Mouse (Mus musculus): ENCODE data around the gene Slc20a1.

The Slc20a1 gene

DNA sequence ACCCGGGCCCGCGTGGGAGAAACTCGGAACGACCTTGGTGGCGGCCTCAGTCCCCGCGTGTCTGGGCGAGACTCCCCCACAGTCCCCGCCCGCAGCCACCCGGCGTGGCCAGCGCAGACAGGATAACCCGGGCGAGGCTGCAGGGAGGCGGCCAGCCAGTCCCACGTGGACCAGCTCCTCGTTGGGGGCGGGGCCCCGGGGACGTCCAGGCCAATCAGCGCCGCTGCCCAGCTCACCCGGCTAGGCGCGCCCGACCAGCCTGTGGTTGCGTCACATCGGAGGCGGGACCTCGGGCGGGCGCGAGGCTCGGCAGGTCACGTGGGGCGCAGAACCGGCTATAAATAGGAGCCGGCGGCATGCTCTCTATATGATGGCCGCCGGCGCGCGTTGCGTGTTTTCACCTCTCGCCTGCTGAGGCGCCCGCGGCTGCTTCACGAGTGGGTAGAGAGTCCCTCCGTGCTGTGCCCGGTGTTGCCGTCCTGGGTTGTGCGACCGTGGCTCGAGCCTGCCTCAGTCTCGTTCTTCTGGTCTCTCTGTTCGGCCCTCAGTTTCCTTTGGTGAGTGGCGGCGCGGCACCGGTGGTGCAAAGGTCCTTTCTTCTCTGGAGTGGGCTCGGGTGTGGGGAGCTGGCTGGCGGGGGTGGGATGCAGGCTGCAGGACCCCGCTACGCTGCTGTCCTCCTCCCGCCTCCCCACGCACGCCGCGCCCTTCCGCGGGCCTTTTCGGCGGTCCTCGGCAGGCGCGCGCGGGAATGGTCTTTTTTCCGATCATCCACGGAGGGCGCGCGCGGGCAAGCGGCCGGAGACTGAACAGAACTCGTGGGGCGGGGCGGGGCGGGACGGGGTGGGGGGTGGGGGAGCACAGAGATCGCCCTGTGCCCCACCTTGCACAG, at the start of gene Slc20a1:
TSS of gene Slc20a1 (plus strand) at position 329 of the 892 bp plus-strand sequence.
- no peaks in the 10 kb centered on the region for H3K27me3 ChIP-seq (ENCODE audit: control insufficient read depth, insufficient read depth, low read length, poor library complexity, severe bottlenecking)
- DNase-seq (ENCODE audit: low read depth, low spot score): peak; percentile 99

DNA sequence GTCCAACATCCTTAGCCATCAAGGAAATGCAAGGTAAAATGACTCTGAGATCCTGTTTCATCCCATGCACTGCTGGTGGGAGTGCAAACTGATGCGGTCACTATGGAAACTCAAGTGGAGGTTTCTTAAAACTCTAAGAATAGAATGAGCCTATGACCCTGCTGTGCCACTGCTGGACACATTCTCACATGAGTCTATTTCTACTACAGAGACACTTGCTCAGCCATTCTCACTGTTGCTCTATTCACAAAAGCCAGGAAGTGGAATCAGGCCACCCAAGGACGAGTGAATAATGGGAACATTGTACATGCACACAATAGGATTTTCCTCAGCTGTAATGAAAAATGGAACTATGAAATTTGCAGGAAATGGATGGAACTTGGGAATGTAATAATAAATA, 49.7 kb upstream of the Slc20a1 start:
- DNase-seq (ENCODE audit: low read depth, low spot score): no peak
- Histone ChIP-seq H3K36me3 (ENCODE audit: control insufficient read depth, insufficient read depth, low read length, poor library complexity, severe bottlenecking) (no peaks in the 10 kb centered on the region), H3K27me3 (ENCODE audit: control insufficient read depth, insufficient read depth, low read length, poor library complexity, severe bottlenecking) (no peaks in the 10 kb centered on the region)

More for the DNA sequence above, at the start of gene Slc20a1:
- H3K36me3 ChIP-seq (ENCODE audit: control insufficient read depth, insufficient read depth, low read length, poor library complexity, severe bottlenecking): peaks cover 1% of the 10 kb centered on the region; the same call in 1 of the 2 replicates

DNA sequence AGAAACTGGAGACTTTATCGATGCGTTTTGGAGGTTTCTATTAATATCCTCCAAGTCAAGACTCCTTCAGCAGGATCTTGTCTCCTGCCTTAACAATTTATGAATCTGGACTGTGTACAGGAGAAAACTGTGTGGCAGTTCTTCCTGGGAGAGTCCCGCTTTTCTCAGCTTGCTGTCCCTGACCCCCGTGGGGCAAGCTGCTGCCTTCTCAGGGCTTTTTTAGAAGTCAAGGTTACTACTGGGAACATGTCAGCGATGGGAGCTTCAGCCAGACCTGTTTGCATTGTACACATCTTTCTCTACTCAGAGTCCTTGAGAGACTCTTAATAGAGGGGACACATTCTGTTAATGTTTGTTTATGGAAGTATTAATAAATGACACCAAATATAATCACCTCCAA, 48.2 kb upstream of the Slc20a1 start:
- DNase-seq (ENCODE audit: low read depth, low spot score): no peak
- no peaks in the 10 kb centered on the region for H3K36me3 ChIP-seq (ENCODE audit: control insufficient read depth, insufficient read depth, low read length, poor library complexity, severe bottlenecking)
- no peaks in the 10 kb centered on the region for H3K27me3 ChIP-seq (ENCODE audit: control insufficient read depth, insufficient read depth, low read length, poor library complexity, severe bottlenecking)

DNA sequence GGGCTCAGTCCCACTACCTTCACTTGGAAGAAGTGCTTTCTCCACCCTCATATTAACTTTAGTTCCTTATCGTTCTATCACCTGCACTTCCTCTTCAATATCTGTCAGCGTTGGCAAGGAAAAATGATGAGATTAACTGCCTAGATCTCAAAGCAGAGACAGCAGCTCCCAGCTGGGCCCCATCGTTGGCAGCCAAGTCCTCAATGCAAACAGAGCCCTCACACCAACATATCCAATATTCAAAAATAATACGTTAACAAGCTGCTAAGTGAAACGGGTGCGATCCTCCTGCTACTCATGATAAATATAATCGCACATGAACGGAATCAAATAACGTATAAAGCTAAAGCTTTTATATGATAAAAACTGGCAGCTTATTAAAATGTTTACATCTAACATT, 47.5 kb upstream of the Slc20a1 start:
- H3K27me3 ChIP-seq (ENCODE audit: control insufficient read depth, insufficient read depth, low read length, poor library complexity, severe bottlenecking): no peaks in the 10 kb centered on the region
- H3K36me3 ChIP-seq (ENCODE audit: control insufficient read depth, insufficient read depth, low read length, poor library complexity, severe bottlenecking): no peaks in the 10 kb centered on the region
- DNase-seq (ENCODE audit: low read depth, low spot score): no peak

DNA sequence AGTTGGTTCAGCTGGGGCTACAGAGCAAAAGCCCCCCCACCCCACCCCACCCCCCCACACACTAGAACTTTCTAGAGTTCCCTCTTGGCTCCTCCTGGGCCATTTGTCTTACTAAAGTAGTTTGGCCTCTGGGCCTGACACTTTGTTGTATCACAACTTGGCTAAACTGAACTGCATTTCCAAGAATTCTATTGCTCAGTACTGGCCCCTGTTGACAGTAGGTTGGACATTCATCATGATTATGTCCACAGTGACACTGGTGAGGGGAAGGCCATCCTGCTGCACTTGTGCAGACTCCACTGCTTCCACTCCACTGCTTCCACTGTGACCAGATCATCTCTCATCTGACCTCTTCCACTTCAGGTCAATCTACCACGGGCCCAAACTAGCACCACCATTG, 45.8 kb upstream of the Slc20a1 start:
- Histone ChIP-seq H3K27me3 (ENCODE audit: control insufficient read depth, insufficient read depth, low read length, poor library complexity, severe bottlenecking) (no peaks in the 10 kb centered on the region), H3K36me3 (ENCODE audit: control insufficient read depth, insufficient read depth, low read length, poor library complexity, severe bottlenecking) (no peaks in the 10 kb centered on the region)
- DNase-seq (ENCODE audit: low read depth, low spot score): no peak

DNA sequence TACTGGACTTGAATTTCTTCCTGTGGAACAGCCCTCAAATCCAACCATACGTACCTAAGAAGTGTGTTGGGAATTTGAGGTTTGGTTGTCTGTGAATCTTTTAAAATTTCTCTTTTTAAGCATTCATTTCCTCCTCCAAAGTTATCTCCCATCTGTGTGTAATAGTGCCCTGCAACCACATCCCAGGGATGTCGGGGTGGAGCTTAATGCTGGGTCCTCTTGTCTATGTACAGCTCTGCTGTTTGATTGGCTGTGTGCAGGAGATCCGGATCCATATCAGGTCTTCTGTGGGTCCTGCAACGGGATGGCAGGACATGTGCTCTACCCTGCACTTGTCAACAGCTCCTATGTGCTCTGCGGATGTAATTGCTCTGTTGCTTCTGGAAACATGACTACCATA, 33.7 kb upstream of the Slc20a1 start:
- DNase-seq (ENCODE audit: low read depth, low spot score): no peak
- no peaks in the 10 kb centered on the region; the same call in 1 of the 2 replicates for H3K27me3 ChIP-seq (ENCODE audit: control insufficient read depth, insufficient read depth, low read length, poor library complexity, severe bottlenecking)
- no peaks in the 10 kb centered on the region for H3K36me3 ChIP-seq (ENCODE audit: control insufficient read depth, insufficient read depth, low read length, poor library complexity, severe bottlenecking)

DNA sequence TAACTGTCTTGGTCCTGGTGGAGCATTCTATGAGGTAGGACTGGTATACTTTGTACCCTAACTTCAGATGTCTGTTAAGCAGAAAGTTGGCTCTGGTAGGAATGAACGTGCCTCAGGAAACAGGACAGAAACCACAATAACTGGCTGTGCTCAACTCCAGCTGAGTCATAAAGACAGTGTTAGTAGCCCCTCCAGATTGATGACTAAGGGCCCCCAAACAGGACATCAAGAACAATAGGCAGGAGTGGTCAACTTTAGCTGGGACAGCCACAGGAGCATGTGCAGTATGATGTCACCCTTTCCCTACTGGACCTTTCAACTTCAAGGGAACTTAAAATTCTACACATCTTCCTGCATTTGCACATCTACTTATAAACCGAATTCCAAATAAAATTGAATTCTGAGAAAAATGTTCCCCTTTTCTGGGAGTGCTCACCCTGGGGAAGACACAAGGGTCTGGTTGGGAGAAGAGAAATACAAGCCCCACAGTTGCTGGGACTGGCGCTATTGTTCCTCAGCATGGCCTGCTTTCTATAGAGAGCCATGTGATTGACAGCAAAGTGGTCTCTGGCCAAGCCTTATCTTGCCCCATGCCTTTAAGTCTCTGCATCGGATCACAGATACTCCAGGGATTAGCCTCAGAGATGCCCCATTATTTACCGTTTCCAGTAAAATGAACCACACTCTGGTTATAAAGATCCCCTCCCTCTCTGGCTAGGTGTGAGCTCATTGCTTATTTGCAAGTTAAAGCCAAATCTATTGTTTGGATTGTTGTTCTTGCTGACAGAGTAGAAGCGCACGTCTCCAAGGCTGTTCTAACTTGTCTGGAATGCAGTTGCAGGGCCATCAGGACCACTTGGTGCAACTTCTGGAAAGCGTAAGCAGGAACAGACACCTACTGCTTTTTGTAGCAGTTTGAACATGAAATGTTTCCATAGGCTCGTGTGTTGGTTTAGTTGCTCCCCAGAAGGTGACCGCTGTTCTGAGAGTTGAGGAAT, 31.8 kb upstream of the Slc20a1 start:
- Histone ChIP-seq H3K36me3 (ENCODE audit: control insufficient read depth, insufficient read depth, low read length, poor library complexity, severe bottlenecking) (no peaks in the 10 kb centered on the region), H3K27me3 (ENCODE audit: control insufficient read depth, insufficient read depth, low read length, poor library complexity, severe bottlenecking) (no peaks in the 10 kb centered on the region)
- no peak for DNase-seq (ENCODE audit: low read depth, low spot score)

DNA sequence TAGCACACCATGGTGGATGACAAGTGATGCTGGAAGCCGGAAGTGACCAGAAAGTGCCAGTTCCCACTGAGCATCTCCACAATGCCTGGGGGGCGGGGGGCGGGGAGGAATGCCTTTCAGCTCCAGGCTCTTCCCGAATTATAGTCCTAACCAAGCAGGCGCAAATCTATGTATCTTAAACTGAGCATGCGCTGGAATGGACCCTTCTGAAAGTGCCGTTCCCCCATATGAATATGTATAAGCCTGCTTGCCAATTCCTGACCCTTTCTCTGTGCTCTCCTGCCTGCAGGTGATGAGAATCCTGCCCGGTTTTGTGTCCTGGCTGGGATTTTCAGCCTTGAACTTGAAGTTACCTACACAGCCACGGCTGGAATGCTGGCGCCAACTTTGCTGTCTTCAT, 25.2 kb upstream of the Slc20a1 start:
- DNase-seq (ENCODE audit: low read depth, low spot score): no peak
- Histone ChIP-seq H3K27me3 (ENCODE audit: control insufficient read depth, insufficient read depth, low read length, poor library complexity, severe bottlenecking) (no peaks in the 10 kb centered on the region), H3K36me3 (ENCODE audit: control insufficient read depth, insufficient read depth, low read length, poor library complexity, severe bottlenecking) (no peaks in the 10 kb centered on the region)

DNA sequence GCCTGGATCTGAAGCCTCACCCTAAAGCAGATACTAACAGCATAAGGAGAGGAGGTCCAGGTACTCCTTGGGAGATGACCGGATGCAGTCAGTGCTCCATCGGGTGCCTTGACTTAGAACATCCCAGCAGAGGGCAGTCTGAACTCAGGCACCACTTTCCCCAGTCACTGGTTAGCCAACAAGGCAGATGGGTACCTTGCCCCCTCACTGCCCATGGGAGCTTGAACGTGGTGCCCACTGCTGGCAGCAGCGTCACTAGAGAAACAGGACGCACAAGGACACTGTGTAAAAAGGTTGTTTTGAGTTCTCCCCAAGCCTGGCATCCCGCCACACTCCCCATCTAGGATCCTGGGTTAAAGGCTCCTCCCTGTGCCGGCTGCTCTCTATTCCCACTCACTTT, 24.1 kb upstream of the Slc20a1 start:
- no peaks in the 10 kb centered on the region for H3K36me3 ChIP-seq (ENCODE audit: control insufficient read depth, insufficient read depth, low read length, poor library complexity, severe bottlenecking)
- DNase-seq (ENCODE audit: low read depth, low spot score): peak; percentile 74
- no peaks in the 10 kb centered on the region for H3K27me3 ChIP-seq (ENCODE audit: control insufficient read depth, insufficient read depth, low read length, poor library complexity, severe bottlenecking)

DNA sequence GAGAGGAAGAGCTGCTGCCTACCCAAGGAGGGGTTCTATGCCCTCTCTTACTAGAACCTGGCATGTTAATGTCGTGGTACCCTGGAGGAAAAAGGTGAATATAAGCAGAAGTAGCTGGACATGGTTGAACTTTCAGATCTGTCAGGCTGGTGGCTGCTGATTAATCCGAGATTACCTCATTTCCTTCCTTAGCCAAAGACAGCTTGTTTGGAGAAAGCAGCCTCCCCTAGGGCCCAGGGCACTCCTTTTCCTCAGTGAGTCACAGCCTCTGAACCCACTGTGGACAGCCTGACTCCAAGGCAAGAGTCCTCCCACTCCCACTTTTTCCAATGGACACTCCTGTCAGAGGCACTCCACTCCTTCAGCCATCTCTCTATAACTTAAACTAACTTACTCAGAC, 22.9 kb upstream of the Slc20a1 start:
- H3K36me3 ChIP-seq (ENCODE audit: control insufficient read depth, insufficient read depth, low read length, poor library complexity, severe bottlenecking): no peaks in the 10 kb centered on the region
- H3K27me3 ChIP-seq (ENCODE audit: control insufficient read depth, insufficient read depth, low read length, poor library complexity, severe bottlenecking): no peaks in the 10 kb centered on the region
- DNase-seq (ENCODE audit: low read depth, low spot score): peak; percentile 53

DNA sequence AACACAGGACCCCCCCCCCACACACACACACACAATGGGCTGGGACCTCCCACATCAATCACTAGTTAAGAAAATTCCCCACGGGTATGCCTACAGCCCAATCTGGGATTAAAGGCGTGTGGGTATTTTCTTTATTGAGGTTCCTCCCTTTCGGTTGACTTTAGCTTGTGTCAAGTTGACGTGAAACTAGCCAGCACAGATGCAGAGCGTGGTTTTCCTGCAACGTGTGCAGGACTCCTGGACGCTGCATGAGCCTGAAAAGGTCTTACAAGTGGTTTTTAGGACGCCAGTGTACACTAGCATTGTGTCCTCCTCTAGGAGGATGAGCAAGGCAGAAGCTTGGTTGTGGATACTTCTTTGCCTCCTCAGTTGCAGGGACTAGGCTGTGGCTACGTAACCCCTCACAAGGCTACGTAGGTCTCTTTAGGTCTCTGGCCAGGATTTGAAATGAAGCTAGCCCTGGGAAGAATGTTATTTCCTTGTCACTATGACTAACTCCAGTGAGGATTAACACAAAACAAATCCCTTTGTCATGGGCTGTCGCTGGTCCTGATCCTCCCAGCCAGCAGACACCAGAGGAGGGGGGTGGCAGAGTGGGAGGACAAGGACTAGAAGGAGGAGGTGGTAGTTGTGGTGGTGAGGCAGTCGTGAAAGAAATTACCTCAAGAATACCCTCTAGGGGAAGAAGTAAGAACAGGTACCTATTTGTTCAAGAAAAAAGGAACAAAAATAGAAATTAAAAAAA, 21.7 kb upstream of the Slc20a1 start:
- no peaks in the 10 kb centered on the region for H3K36me3 ChIP-seq (ENCODE audit: control insufficient read depth, insufficient read depth, low read length, poor library complexity, severe bottlenecking)
- DNase-seq (ENCODE audit: low read depth, low spot score): no peak
- no peaks in the 10 kb centered on the region for H3K27me3 ChIP-seq (ENCODE audit: control insufficient read depth, insufficient read depth, low read length, poor library complexity, severe bottlenecking)

DNA sequence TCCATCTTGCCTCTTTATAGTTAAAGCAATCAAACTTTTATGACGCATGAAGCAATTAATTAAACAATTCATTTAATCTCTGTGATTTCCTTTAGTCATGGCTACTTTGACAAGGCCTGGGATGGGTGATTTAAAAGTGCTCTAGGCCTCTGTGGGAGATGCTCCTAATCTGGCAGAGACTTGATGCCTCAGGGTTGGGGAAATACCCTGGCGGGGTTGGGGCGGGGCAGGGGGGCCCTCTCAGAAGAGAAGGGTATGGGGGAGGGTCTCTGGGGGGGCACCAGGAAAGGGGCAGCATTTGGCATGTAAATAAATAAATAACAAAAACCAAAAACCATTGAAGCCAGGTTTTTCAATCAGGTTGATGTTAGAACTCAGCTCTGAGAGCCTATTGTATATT, 20.9 kb upstream of the Slc20a1 start:
- no peaks in the 10 kb centered on the region for H3K36me3 ChIP-seq (ENCODE audit: control insufficient read depth, insufficient read depth, low read length, poor library complexity, severe bottlenecking)
- no peak for DNase-seq (ENCODE audit: low read depth, low spot score)
- no peaks in the 10 kb centered on the region for H3K27me3 ChIP-seq (ENCODE audit: control insufficient read depth, insufficient read depth, low read length, poor library complexity, severe bottlenecking)

DNA sequence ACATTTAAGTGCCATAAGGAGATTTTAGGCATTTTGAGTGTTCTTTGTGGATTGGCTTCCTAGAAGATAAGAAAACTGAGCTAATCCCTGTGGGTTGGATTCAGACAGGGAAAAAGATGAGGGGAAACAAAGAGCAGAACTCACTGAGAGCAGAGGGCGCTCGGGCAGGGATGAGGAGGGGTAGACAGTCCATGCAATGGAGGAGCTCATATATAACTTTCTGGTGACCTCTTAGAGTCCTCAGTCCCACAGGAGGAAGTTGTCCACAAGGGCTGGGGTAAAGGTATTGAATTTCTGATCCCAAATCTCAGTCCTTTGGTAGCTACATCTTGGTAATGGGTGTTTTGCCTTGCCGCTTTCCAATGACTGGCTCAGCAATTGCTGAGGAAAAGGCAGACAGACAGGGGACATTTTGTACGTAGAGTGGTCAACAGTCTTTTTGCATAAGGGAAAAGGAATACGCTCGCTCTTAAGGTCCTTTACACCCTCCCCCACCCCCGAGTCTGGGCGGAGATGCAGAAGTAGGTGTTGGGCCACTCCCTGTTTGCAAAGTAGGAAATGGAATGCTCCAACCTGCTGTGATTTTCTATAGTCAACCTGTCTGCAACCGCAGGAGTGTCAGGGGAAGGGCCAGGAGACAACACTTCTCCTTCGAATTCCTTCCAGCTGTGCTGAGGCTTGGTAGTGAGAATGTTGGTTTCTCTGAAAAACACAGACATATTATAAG, 20.2 kb upstream of the Slc20a1 start:
- no peak for DNase-seq (ENCODE audit: low read depth, low spot score)
- no peaks in the 10 kb centered on the region for H3K27me3 ChIP-seq (ENCODE audit: control insufficient read depth, insufficient read depth, low read length, poor library complexity, severe bottlenecking)
- no peaks in the 10 kb centered on the region for H3K36me3 ChIP-seq (ENCODE audit: control insufficient read depth, insufficient read depth, low read length, poor library complexity, severe bottlenecking)

Measured in splenic B cell, adult 2 months (primary cell).